Mouse (Mus musculus) left cerebral cortex, postnatal 10 days (tissue): ENCODE data around the gene Fam8a1. TPM values are rescaled to one million over a fixed set of nuclear protein-coding genes. Genes with fewer than 3 reads are reported as not detected.

Source experiments
- DNase-seq, 2 experiments: peaks; one replicate each; pipeline ENCODE4 v3.0.0; 2021 to 2022; ENCODE audit warnings: low spot score in 2 of 2, mixed read lengths in 1 of 2; ENCODE audit errors: extremely low spot score in 1 of 2
- intact Hi-C: fragments of 180-260 bp; cut with DNase I; formaldehyde crosslinking; loops from one replicate; pipeline ENCODE4 v1.15.1; 2025
- total RNA-seq, 2 experiments: library from RNA; stranded (reverse); gene quantifications; 2 replicates each; pipeline ENCODE4 v1.2.3; 2021

Gene Fam8a1
- total RNA-seq, 2 experiments from 2014 or later: 70.5 to 73.2 TPM

DNA sequence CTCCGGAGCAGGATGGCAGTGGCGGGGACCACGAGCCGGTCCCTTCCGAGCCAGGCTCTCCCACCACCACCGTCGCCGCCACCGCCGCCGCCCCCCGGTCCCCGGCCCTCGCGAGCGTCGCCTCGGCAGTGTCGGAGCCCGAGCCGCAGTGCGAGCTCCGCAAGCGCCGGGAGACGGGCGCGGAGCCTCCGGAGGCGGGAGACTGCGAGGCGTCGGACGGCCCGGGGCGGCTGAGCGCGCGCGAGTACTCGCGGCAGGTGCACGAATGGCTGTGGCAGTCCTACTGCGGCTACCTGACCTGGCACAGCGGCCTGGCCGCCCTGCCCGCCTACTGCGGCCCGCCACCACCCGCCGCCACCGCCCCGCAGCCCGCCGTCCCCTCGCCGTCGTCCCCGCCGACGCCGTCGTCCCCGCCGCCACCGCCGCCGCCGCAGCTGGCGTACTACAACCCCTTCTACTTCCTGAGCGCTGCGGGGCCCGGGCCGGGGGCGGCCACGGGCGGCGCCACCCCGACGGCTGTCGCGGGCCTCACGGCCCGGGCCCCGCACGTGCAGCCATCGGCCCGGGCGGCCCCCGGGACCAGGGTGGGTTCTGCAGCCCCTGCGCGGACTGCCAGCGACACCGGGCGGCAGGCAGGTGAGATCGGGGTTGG, 424 bp downstream of the Fam8a1 start:
- DNase-seq: peak in 1 of 2 experiments; percentile 54
- intact Hi-C loops: loop anchor here (5.0 to 10.0 kb wide), 2 partner anchors 165 to 252 kb away; partner anchors contain the start of genes Cap2 and Rbm24

DNA sequence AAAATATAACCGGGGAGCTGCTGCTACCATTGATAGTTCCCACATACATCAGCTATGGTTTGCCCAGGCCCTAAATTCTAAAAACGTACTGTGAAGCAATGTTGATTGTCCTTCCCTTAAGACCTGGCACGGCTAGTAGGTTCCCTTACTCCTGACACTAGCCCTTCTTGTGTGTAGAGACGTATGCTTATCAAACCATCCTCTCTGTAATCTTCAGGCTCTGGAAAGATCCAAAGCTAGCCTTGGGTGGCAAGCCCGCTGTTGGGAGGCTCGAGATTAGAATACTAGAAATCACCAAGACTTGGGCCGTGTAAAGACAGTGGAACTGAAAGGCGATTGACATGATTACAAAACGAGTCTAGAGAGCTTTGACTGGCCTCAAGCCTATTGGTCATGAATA, 1.2 kb downstream of the Fam8a1 start:
- intact Hi-C loops: no loop called here
- DNase-seq: no peak

DNA sequence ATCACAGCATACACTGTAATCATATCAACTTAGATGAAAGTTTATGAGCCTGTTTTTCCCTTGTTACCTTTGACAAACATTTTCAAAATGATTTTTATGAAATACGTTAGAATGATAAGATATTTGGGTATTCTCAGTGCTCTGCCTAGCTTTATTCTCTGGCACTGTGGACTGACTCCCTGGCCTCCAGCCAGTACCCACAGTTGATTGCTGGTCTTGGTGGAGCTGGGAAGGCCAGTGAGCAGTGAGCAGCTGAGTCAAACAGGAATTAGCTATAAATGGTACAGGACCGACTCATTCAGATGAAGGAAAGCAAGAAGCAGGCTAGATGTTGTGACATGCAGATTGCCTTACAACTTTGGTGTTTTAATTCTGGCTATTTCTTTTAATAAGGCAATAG, 5.3 kb downstream of the Fam8a1 start:
- DNase-seq: peak in 1 of 2 experiments; percentile 27
- intact Hi-C loops: no loop called here

DNA sequence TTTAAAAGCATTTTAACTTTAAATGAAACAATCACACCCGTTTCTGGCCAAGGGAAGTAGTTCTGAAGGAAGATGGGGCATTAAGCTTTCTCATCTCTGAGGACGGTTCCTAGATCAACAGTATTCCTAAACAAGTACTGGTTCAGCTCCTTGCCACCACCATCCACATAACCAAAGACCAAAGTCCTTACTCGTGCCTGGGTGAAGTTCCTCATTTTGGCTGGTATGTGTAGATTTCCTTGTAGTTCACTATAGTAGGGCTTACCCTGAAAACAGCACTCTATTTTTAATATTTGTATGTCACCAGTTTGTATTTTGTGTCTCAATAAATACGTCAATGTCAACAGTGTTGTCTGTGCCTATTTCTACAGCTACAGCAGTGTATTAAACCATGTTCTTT, 8.4 kb downstream of the Fam8a1 start:
- intact Hi-C loops: no loop called here
- no peak for DNase-seq

DNA sequence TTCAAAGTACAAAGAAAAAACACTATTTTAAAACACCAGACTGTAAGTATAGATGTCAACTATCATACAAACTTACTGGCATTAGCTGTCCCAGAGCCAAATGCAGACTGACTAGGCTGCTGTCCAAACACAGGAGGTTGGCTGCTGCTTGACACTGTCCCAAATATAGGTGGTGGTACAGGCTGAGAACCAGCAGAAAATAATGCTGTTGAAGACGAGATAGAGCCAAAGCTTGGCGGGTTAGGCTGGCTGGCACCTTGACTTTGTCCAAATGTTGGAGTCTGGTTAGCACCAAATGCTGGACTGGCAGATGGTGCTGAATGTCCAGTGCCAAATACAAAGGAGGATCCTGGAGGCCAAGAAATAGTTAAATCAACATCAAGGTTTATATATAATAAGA, 13.6 kb downstream of the Fam8a1 start:
- no peak for DNase-seq
- intact Hi-C loops: loop anchor here (10.0 kb wide), 1 partner anchor 112 kb away; no protein-coding TSS in a partner anchor

DNA sequence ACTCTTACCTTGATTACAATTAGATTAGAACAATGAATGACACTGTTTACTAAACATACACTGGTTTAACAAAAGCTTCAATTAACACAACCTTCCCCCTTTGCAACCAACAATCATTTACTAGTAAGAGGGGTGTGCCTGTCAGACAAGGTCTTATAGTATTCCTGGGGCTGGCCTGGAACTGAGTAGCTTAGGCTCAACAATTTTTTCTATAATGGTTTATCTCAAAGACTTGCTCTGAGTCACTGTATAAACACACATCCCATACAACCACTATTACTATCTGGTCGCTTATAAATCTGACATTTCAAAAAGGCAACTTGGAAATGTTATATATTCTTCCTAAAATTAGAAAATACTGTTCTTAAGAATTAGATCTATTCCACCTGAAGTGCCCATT, 14.0 kb downstream of the Fam8a1 start:
- intact Hi-C loops: loop anchor here (10.0 kb wide), 1 partner anchor 111 kb away; no protein-coding TSS in a partner anchor
- DNase-seq: no peak

DNA sequence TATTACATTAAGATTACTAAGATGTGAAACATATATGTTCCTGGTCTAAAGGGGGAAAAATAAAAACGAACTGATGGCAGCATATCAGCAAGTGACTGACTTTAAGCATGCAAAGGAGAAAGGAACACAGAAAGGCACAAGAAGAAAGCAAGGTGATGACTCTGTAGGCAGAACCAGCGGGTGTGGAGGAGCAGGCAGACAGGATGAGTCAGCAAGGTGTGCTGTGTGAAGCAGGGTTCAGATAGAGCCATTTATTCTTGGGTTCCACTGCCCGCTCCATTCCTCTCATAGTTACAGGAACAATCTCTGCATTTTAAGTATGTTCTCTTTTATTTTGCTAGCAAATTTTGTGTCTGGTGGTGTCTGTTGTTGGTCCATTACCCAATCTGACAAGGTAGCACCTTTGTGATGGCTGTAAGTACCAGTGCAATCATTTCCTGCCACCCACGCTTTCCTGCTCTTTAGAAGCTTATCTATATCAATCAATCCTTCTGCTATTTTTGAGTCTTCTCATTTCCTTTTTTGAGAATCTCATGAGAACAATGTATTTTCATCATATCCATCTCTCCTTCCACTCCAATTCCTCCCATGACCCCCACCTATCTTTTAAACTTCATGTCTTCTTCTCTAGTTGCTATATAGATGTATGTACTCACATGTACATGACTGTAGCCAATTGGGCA, 21.4 kb downstream of the Fam8a1 start:
- intact Hi-C loops: no loop called here
- no peak for DNase-seq

DNA sequence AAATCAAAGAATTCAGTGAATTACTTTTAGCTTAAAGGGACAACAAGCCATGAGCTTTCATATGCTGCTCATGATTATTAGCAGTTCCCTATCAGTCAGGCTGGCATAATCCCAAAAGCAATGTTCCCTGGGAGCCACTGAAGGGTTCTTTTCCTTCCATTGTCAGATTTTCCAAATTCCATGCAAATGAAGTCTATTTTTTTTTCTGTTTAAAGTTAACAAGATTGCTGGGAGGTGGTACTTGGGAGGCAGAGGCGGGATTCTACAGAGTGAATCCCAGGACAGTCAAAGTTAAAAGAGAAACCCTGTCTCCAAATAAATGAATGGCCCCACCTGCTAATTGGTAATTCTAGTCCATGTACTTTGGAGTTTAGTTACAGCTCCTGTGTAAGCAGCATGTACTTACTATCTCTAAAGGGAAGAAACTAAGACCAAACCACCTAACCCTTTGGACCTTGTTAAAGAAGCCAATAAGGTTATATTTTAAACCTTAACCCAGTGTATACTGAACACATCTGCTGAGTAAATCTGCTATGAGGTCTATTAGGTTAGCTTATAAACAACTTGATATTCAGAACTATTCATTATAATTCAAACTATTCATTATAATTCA, 26.1 kb downstream of the Fam8a1 start:
- DNase-seq: no peak

DNA sequence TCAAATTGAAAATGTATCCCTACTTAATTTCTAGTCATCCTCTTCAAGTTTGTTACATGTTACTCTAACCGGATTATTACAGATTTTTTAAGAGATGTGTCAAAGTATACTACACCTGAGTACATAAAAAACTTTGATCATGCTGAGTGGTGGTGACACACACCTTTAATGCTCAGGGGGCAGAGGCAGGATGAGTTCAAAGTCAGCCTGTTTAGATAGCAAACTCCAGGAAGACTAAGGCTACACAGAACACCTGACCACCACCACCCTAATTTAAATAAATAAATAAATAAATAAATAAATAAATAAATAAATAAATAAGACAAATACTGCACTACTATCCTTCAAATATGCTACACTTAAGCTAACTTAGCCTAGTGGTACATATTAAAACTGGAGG, 26.6 kb downstream of the Fam8a1 start:
- intact Hi-C loops: no loop called here
- DNase-seq: no peak

More for the DNA sequence above, 26.1 kb downstream of the Fam8a1 start:
- intact Hi-C loops: no loop called here

DNA sequence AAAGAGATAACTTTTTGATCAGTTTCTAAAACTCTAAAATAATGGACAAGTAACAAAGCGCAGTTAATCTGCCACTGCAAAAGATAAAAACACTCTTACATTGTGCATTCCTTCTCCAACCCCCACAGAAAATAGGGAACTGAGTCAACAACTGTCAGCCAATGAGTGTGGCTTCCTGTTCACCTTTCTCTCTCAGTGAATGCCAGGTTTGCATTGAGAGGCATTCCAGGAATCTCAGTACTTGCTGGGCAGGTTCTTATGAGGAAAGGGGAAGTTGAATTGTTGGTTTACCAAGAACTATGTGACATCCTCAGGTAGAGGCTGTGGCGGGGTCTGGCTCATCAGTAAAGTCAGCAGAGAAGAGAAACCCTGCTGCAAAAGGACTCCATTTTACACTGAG, 27.5 kb downstream of the Fam8a1 start:
- DNase-seq: no peak
- intact Hi-C loops: no loop called here

DNA sequence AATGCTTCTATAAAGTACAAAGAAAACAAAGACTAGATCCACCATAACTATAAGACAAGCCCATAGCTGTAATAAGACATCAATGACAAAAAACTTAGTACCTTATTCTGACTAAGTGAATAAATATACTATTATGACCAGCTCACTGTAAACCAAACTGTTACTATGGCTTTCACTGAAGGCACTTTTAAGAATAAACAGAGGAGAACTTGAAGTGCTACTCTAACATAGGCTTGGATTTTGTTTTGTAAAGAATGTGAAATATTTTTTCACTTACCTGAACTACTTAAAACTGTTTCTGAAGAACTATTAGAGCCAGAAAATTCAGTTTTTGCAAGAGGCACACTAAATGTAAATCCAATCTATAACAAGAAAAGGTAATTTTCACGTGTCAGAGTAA, 30.1 kb downstream of the Fam8a1 start:
- no peak for DNase-seq
- intact Hi-C loops: no loop called here

DNA sequence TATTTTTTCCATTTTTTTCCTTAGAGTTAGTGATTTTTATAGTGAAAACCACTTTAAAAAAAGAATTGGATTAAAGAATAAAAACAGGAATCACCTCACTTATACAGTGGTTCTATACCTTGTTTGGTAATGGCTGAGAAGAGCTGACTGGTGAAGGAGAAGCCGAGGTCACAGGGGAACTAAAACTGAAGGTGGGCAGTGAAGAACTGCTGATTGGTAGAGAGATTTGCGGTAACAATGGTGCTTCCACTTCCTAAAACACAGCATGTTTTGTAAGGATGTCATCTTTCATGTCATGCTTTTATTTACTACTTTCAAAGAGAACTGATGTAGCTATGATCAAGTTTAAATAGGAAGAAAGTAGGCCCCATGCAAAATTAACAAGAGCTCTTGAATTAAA, 32.2 kb downstream of the Fam8a1 start:
- intact Hi-C loops: no loop called here

DNA sequence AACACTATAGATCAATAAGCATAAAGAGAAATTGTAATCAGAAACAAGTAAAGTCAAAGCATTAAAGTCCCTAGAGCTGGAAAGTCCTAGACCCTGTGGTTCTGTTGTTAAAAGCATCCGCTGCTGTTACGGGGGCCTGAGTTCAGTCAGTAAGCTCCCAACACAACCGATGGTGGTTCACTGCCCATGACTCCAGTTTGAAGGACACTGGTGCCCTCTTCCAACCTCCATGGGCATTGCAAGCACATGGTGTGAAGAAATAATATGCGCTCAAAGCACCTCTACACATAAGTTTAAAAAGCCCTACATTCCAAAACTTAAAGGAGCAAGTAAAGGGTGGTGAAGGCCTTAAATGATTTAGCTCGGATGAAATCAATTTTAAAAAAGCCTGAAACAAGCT, 33.8 kb downstream of the Fam8a1 start:
- no peak for DNase-seq
- intact Hi-C loops: no loop called here

More for the DNA sequence above, 32.2 kb downstream of the Fam8a1 start:
- DNase-seq: no peak

DNA sequence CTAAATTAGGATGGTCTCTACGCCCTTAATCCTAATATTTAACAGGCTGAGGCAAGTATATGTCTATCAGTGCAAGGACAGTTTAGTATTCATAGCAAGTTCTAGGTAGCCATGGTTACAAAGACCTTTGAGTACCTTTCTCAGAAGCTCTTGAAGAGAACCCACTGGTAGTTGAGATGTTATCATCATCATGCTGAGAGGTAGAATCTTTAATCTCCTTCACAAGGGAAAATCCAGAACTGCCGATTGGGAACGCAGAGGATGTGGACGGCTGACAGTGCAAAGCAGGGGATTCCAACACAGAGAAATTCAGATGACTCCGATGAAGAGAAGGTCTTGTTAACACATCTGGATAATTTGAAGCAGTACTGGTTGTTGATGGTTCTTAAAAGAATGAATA, 44.2 kb downstream of the Fam8a1 start:
- intact Hi-C loops: no loop called here
- no peak for DNase-seq

DNA sequence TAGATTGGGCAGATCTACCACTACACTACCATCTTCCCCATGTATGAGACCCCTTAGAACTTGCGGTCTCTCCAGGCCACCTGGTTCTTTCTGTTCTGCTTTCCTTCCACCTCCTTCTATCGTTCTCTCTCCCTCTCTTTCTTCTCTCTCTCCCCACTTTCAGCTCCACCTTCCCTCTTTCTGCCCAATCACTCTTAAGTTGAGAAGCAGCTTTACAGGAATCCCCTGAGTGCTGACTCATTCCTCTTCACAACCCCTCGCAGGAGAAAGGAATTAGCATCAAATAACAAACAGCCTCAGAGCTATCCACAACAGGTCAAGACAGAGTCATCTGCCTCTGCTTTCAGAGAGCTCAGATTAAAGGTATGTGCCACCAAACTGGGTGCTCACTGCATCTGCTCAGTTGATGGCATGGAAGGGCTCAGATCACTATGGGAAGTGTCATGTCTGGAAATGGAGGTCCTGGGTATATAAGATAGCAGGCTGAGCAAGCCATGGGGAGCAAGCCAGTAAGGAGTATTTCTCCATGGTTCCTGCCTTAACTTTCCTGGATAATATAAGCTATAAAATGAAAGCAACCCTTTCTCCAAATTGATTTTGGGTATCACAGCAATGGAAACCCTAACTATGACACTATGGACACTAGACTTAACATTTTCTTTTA, 46.8 kb downstream of the Fam8a1 start:
- no peak for DNase-seq
- intact Hi-C loops: no loop called here

DNA sequence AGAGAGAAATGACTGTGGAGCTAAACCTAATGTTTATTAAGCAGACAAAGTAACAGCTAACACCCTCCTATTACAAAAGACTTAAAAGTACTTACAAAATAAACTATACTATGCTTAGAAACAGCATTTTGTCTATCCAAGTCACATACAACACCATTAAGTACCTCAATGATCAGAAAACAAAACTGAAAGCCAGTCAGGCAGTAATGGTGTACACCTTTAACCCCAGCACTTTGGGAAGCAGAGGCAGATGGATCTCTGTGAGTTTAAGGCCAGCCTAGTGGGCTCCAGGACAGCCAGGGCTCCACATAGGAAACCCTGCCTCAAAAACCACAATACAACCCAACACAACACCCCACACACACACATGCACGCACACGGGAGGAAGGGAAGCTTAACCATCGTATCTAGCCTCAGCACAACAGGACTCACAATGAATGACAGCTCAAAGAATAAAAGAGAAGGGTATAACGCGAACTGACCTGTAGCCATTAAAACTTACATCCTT, 49.6 kb downstream of the Fam8a1 start:
- intact Hi-C loops: no loop called here
- no peak for DNase-seq

DNA sequence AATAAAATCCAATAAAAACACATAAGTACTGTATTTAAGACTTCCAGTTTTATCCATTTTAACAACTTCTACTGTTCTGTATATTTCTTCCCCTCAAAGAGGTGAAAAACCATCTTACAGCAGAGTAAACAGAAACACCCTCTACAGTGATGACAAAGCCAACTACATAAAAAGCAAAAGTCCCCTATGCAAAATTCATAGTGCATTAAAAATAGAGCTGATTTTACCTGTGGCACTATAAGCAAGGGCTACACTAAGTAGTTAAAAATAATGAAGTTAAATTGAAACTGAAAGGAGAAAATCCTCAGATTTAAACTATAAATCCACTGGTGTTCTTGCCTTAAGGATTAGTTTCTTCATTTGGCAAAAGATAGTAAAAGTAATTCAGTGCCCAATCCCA, 51.7 kb downstream of the Fam8a1 start:
- intact Hi-C loops: loop anchor here (5.0 to 10.0 kb wide), 2 partner anchors 66 to 294 kb away; partner anchors contain the start of gene Nhlrc1

DNA sequence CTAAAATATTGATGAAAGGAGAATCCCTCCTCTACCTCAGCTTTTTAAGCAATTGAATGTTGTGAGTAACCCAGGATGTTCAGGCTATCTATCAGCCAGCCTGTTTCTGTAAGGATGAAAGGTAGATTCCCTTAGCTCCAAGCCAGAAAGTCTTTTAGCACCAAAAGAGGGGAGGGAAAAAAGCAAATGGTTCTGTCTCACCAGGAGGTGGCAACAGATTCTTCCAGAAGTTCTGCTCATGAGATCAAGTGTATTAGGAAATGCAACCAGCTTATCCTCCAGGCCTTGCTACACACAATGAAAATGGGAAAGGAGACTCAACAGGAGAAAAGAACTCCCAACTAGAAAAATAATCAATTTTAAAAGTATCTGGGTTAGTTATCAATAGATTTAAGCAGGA, 55.0 kb downstream of the Fam8a1 start:
- intact Hi-C loops: loop anchor here (5.0 to 10.0 kb wide), 2 partner anchors 63 to 290 kb away; partner anchors contain the start of gene Nhlrc1
- DNase-seq: no peak

More for the DNA sequence above, 51.7 kb downstream of the Fam8a1 start:
- no peak for DNase-seq

DNA sequence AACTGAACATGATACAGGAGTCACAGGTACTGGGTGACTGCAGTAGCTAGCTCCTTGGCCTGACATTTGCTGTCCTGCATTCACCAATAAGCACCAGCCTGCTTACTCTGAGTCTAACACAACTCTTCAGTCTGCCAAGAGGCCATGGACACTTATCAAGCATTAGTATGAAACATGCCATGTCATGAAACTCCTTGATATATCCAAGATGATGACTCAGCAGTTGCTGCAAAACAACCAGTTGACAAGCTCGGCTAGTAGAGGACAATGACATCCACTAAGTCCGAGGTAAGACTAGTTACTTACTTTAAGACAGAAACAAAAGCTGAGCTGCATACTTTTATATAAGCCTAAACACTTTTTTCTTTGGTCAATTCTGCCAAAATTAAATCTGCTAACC, 55.9 kb downstream of the Fam8a1 start:
- intact Hi-C loops: loop anchor here (10.0 kb wide), 1 partner anchor 290 kb away; the partner anchor contains the start of gene Nhlrc1
- DNase-seq: no peak
